Mouse (Mus musculus) testis, postnatal 10 days (tissue): ENCODE data around the gene Mical3.

ENCODE experiments used
- DNase-seq: peaks from one replicate; pipeline ENCODE4 v3.0.0; 2021; ENCODE audit warnings: low spot score

The Mical3 gene

GRCm38 (mm10) chr6:120956259-120957161, 174.3 kb downstream of the Mical3 start:
- DNase-seq = no peak

- DNase-seq = no peak
These were observed 175.6 kb downstream of the Mical3 start for GRCm38 (mm10) chr6:120955215-120955614.

- no peak for DNase-seq
These were observed 176.6 kb downstream of the Mical3 start for GRCm38 (mm10) chr6:120954241-120954640.

- DNase-seq = no peak
These were observed 178.3 kb downstream of the Mical3 start for GRCm38 (mm10) chr6:120952475-120952874.

- no peak for DNase-seq
These were observed 179.5 kb downstream of the Mical3 start for GRCm38 (mm10) chr6:120951311-120951710.

GRCm38 (mm10) chr6:120945510-120945909, 185.3 kb downstream of the Mical3 start:
- no peak for DNase-seq

GRCm38 (mm10) chr6:120943964-120944363, 186.8 kb downstream of the Mical3 start:
- DNase-seq = no peak

GRCm38 (mm10) chr6:120943551-120943950, 187.2 kb downstream of the Mical3 start:
- DNase-seq = no peak

- DNase-seq = no peak
These were observed 187.7 kb downstream of the Mical3 start for GRCm38 (mm10) chr6:120943079-120943478.

GRCm38 (mm10) chr6:120941575-120941974, 189.2 kb downstream of the Mical3 start:
- no peak for DNase-seq

- no peak for DNase-seq
These were observed 189.7 kb downstream of the Mical3 start for GRCm38 (mm10) chr6:120941084-120941481.

GRCm38 (mm10) chr6:120940446-120941083, 190.2 kb downstream of the Mical3 start:
- DNase-seq = no peak

- DNase-seq = no peak
These were observed 191.0 kb downstream of the Mical3 start for GRCm38 (mm10) chr6:120939783-120940182.

GRCm38 (mm10) chr6:120938763-120939450, 191.9 kb downstream of the Mical3 start:
- no peak for DNase-seq

- DNase-seq = no peak
These were observed 192.7 kb downstream of the Mical3 start for GRCm38 (mm10) chr6:120937999-120938608.

GRCm38 (mm10) chr6:120937104-120937617, 193.6 kb downstream of the Mical3 start:
- DNase-seq = no peak

- DNase-seq = no peak
These were observed 196.6 kb downstream of the Mical3 start for GRCm38 (mm10) chr6:120934176-120934575.

GRCm38 (mm10) chr6:120933670-120934069, 197.1 kb downstream of the Mical3 start:
- DNase-seq = no peak

GRCm38 (mm10) chr6:120932597-120932996, 198.2 kb downstream of the Mical3 start:
- DNase-seq = no peak

- DNase-seq = no peak
These were observed 200.1 kb downstream of the Mical3 start for GRCm38 (mm10) chr6:120930450-120931306.

- DNase-seq = no peak
These were observed 201.4 kb downstream of the Mical3 start for GRCm38 (mm10) chr6:120929421-120929820.
